Mouse (Mus musculus) left cerebral cortex, adult 18-20 months (tissue): ENCODE results near the gene Prss27. TPM values are rescaled to one million over a fixed set of nuclear protein-coding genes. Genes with fewer than 3 reads are reported as not detected.

Source experiments
- microRNA-seq, 2 experiments: library from miRNA; unstranded; fragments of <30 nt; microRNA quantifications; one replicate each; pipeline ENCODE4 v1.2.0; 2021
- total RNA-seq, 2 experiments: library from RNA; stranded (reverse); gene quantifications; 2 replicates each; pipeline ENCODE4 v1.2.3; 2021

Gene Prss27
- total RNA-seq, 2 experiments from 2014 or later = not detected

Small RNA genes lying within 50 kb of the gene (microRNA-seq; reads per million reads assigned to microRNA genes)
- gene Gm27700 = 0 reads per million in 2 experiments

Other genes starting within 250 kb of the Prss27 start
- 100 to 1,000 TPM; 548 to 585 TPM for gene Srrm2, start 247.6 kb upstream of the Prss27 start, total RNA-seq
- gene Elob, start 209.0 kb upstream of the Prss27 start, total RNA-seq = 100 to 1,000 TPM; 359 to 364 TPM
- not detected for gene Prss33, start 202.1 kb upstream of the Prss27 start, total RNA-seq
- gene Prss32, start 194.3 kb upstream of the Prss27 start, total RNA-seq = not detected
- gene Prss41, start 194.0 kb upstream of the Prss27 start, total RNA-seq = 1 to 10 TPM; 1.6 to 2.1 TPM
- not detected for gene Prss21, start 170.1 kb upstream of the Prss27 start, total RNA-seq
- gene Dcpp1, start 157.3 kb upstream of the Prss27 start, total RNA-seq = not detected
- gene Dcpp2, start 157.3 kb upstream of the Prss27 start, total RNA-seq = not detected
- gene Dcpp3, start 120.7 kb upstream of the Prss27 start, total RNA-seq = not detected
- gene Sbp, start 96.5 kb upstream of the Prss27 start, total RNA-seq = not detected
- gene Sbpl, start 82.9 kb upstream of the Prss27 start, total RNA-seq = not detected
- gene Prss30, start 57.6 kb upstream of the Prss27 start, total RNA-seq = under 1 TPM in 1 of 2 experiments, not detected in 1; 0.45 TPM
- 1 to 10 TPM; 1.5 to 2.0 TPM for gene Prss22, start 40.0 kb upstream of the Prss27 start, total RNA-seq
- 10 to 100 TPM; 22.5 to 23.8 TPM for gene Kctd5, start 35.3 kb downstream of the Prss27 start, total RNA-seq
- 100 to 1,000 TPM; 114 to 120 TPM for gene Pdpk1, start 112.8 kb downstream of the Prss27 start, total RNA-seq
- gene Amdhd2, start 125.6 kb downstream of the Prss27 start, total RNA-seq = 10 to 100 TPM; 27.3 to 38.0 TPM
- gene Atp6v0c, start 131.6 kb downstream of the Prss27 start, total RNA-seq = 1,000 to 10,000 TPM; 1,209 to 1,218 TPM
- 10 to 100 TPM; 62.8 to 66.6 TPM for gene Tbc1d24, start 167.4 kb downstream of the Prss27 start, total RNA-seq
- gene Ntn3, start 171.4 kb downstream of the Prss27 start, total RNA-seq = 1 to 10 TPM; 8.1 to 8.5 TPM
- gene Tedc2, start 182.7 kb downstream of the Prss27 start, total RNA-seq = 10 to 100 TPM in 1 of 2 experiments, 1 to 10 TPM in 1; 9.0 to 10.4 TPM
- gene Ccnf, start 213.3 kb downstream of the Prss27 start, total RNA-seq = 1 to 10 TPM; 7.1 to 8.1 TPM